Mouse (Mus musculus): ENCODE results near the gene Foxp1.
A peak's percentile ranks its signal among the peaks of the same experiment; 100 is the strongest.

Gene Foxp1

GRCm38 (mm10) chr6:99340902-99341301 lies 181.6 kb downstream of the Foxp1 start:
- peak; percentile 75 for DNase-seq (ENCODE audit: low read depth, low spot score)
- Histone ChIP-seq H3K36me3 (ENCODE audit: control insufficient read depth, insufficient read depth, low read length, poor library complexity, severe bottlenecking) (no peaks in the 10 kb centered on the region), H3K27me3 (ENCODE audit: control insufficient read depth, insufficient read depth, low read length, poor library complexity, severe bottlenecking) (no peaks in the 10 kb centered on the region)

- Histone ChIP-seq H3K36me3 (ENCODE audit: control insufficient read depth, insufficient read depth, low read length, poor library complexity, severe bottlenecking) (no peaks in the 10 kb centered on the region), H3K27me3 (ENCODE audit: control insufficient read depth, insufficient read depth, low read length, poor library complexity, severe bottlenecking) (no peaks in the 10 kb centered on the region)
- DNase-seq (ENCODE audit: low read depth, low spot score): peak; percentile 82
Measured at GRCm38 (mm10) chr6:99339986-99340721, 182.4 kb downstream of the Foxp1 start.

GRCm38 (mm10) chr6:99339343-99339620 lies 183.2 kb downstream of the Foxp1 start:
- Histone ChIP-seq H3K36me3 (ENCODE audit: control insufficient read depth, insufficient read depth, low read length, poor library complexity, severe bottlenecking) (no peaks in the 10 kb centered on the region), H3K27me3 (ENCODE audit: control insufficient read depth, insufficient read depth, low read length, poor library complexity, severe bottlenecking) (no peaks in the 10 kb centered on the region)
- peak; percentile 53 for DNase-seq (ENCODE audit: low read depth, low spot score)

GRCm38 (mm10) chr6:99338593-99339342 lies 183.8 kb downstream of the Foxp1 start:
- Histone ChIP-seq H3K36me3 (ENCODE audit: control insufficient read depth, insufficient read depth, low read length, poor library complexity, severe bottlenecking) (0 out of 2 replicates have a peak, but pooled peaks cover under 1% of the 10 kb centered on the region), H3K27me3 (ENCODE audit: control insufficient read depth, insufficient read depth, low read length, poor library complexity, severe bottlenecking) (no peaks in the 10 kb centered on the region)
- DNase-seq (ENCODE audit: low read depth, low spot score): peak; percentile 52

GRCm38 (mm10) chr6:99338174-99338573 lies 184.3 kb downstream of the Foxp1 start:
- Histone ChIP-seq H3K36me3 (ENCODE audit: control insufficient read depth, insufficient read depth, low read length, poor library complexity, severe bottlenecking) (0 out of 2 replicates have a peak, but pooled peaks cover 2% of the 10 kb centered on the region), H3K27me3 (ENCODE audit: control insufficient read depth, insufficient read depth, low read length, poor library complexity, severe bottlenecking) (no peaks in the 10 kb centered on the region)
- DNase-seq (ENCODE audit: low read depth, low spot score): peak; percentile 63

- H3K27me3 ChIP-seq (ENCODE audit: control insufficient read depth, insufficient read depth, low read length, poor library complexity, severe bottlenecking): no peaks in the 10 kb centered on the region
- peak; percentile 51 for DNase-seq (ENCODE audit: low read depth, low spot score)
- H3K36me3 ChIP-seq (ENCODE audit: control insufficient read depth, insufficient read depth, low read length, poor library complexity, severe bottlenecking): 0 out of 2 replicates have a peak, but pooled peaks cover 2% of the 10 kb centered on the region
Measured at GRCm38 (mm10) chr6:99337575-99337974, 184.9 kb downstream of the Foxp1 start.

GRCm38 (mm10) chr6:99336191-99336590 lies 186.3 kb downstream of the Foxp1 start:
- DNase-seq (ENCODE audit: low read depth, low spot score): peak; percentile 50
- Histone ChIP-seq H3K27me3 (ENCODE audit: control insufficient read depth, insufficient read depth, low read length, poor library complexity, severe bottlenecking) (no peaks in the 10 kb centered on the region), H3K36me3 (ENCODE audit: control insufficient read depth, insufficient read depth, low read length, poor library complexity, severe bottlenecking) (0 out of 2 replicates have a peak, but pooled peaks cover 2% of the 10 kb centered on the region)

GRCm38 (mm10) chr6:99335174-99335830 lies 187.2 kb downstream of the Foxp1 start:
- DNase-seq (ENCODE audit: low read depth, low spot score): peak; percentile 61
- Histone ChIP-seq H3K36me3 (ENCODE audit: control insufficient read depth, insufficient read depth, low read length, poor library complexity, severe bottlenecking) (0 out of 2 replicates have a peak, but pooled peaks cover 2% of the 10 kb centered on the region), H3K27me3 (ENCODE audit: control insufficient read depth, insufficient read depth, low read length, poor library complexity, severe bottlenecking) (no peaks in the 10 kb centered on the region)

- Histone ChIP-seq H3K27me3 (ENCODE audit: control insufficient read depth, insufficient read depth, low read length, poor library complexity, severe bottlenecking) (no peaks in the 10 kb centered on the region), H3K36me3 (ENCODE audit: control insufficient read depth, insufficient read depth, low read length, poor library complexity, severe bottlenecking) (0 out of 2 replicates have a peak, but pooled peaks cover 2% of the 10 kb centered on the region)
- DNase-seq (ENCODE audit: low read depth, low spot score): peak; percentile 66
Measured at GRCm38 (mm10) chr6:99334255-99334654, 188.3 kb downstream of the Foxp1 start.

GRCm38 (mm10) chr6:99333127-99333526 lies 189.4 kb downstream of the Foxp1 start:
- peaks cover 2% of the 10 kb centered on the region; the same call in 1 of the 2 replicates for H3K36me3 ChIP-seq (ENCODE audit: control insufficient read depth, insufficient read depth, low read length, poor library complexity, severe bottlenecking)
- DNase-seq (ENCODE audit: low read depth, low spot score): no peak
- no peaks in the 10 kb centered on the region for H3K27me3 ChIP-seq (ENCODE audit: control insufficient read depth, insufficient read depth, low read length, poor library complexity, severe bottlenecking)

- peak; percentile 63 for DNase-seq (ENCODE audit: low read depth, low spot score)
- Histone ChIP-seq H3K36me3 (ENCODE audit: control insufficient read depth, insufficient read depth, low read length, poor library complexity, severe bottlenecking) (peaks cover 2% of the 10 kb centered on the region; the same call in 1 of the 2 replicates), H3K27me3 (ENCODE audit: control insufficient read depth, insufficient read depth, low read length, poor library complexity, severe bottlenecking) (no peaks in the 10 kb centered on the region)
Measured at GRCm38 (mm10) chr6:99330169-99330568, 192.4 kb downstream of the Foxp1 start.

GRCm38 (mm10) chr6:99328634-99329033 lies 193.9 kb downstream of the Foxp1 start:
- Histone ChIP-seq H3K27me3 (ENCODE audit: control insufficient read depth, insufficient read depth, low read length, poor library complexity, severe bottlenecking) (no peaks in the 10 kb centered on the region), H3K36me3 (ENCODE audit: control insufficient read depth, insufficient read depth, low read length, poor library complexity, severe bottlenecking) (no peaks in the 10 kb centered on the region; the same call in 1 of the 2 replicates)
- DNase-seq (ENCODE audit: low read depth, low spot score): no peak

GRCm38 (mm10) chr6:99328146-99328545 lies 194.4 kb downstream of the Foxp1 start:
- Histone ChIP-seq H3K36me3 (ENCODE audit: control insufficient read depth, insufficient read depth, low read length, poor library complexity, severe bottlenecking) (no peaks in the 10 kb centered on the region; the same call in 1 of the 2 replicates), H3K27me3 (ENCODE audit: control insufficient read depth, insufficient read depth, low read length, poor library complexity, severe bottlenecking) (no peaks in the 10 kb centered on the region)
- DNase-seq (ENCODE audit: low read depth, low spot score): no peak

- DNase-seq (ENCODE audit: low read depth, low spot score): no peak
- H3K36me3 ChIP-seq (ENCODE audit: control insufficient read depth, insufficient read depth, low read length, poor library complexity, severe bottlenecking): no peaks in the 10 kb centered on the region; the same call in 1 of the 2 replicates
- no peaks in the 10 kb centered on the region for H3K27me3 ChIP-seq (ENCODE audit: control insufficient read depth, insufficient read depth, low read length, poor library complexity, severe bottlenecking)
Measured at GRCm38 (mm10) chr6:99327721-99328120, 194.8 kb downstream of the Foxp1 start.

- Histone ChIP-seq H3K27me3 (ENCODE audit: control insufficient read depth, insufficient read depth, low read length, poor library complexity, severe bottlenecking) (no peaks in the 10 kb centered on the region), H3K36me3 (ENCODE audit: control insufficient read depth, insufficient read depth, low read length, poor library complexity, severe bottlenecking) (no peaks in the 10 kb centered on the region; the same call in 1 of the 2 replicates)
- DNase-seq (ENCODE audit: low read depth, low spot score): no peak
Measured at GRCm38 (mm10) chr6:99325881-99326280, 196.6 kb downstream of the Foxp1 start.

All from splenic B cell, adult 2 months (primary cell).